Mouse (Mus musculus): ENCODE results near the gene Nebl. TPM values are rescaled to one million over a fixed set of nuclear protein-coding genes. Genes with fewer than 3 reads are reported as not detected.

Gene Nebl
- polyA plus RNA-seq, 1 experiment: 2.4 TPM

GRCm38 (mm10) chr2:17585329-17585992 lies 145.8 kb downstream of the Nebl start:
- TF ChIP-seq CTCF (IDR thresholded peaks at IDR 0.05; ENCODE audit: extremely low read depth, insufficient read length, insufficient replicate concordance, low read depth, low read length) (no peak), POLR2A (IDR thresholded peaks at IDR 0.05; ENCODE audit: low read depth, low read length) (no peak)
- 81% methylated on average over 6 of the region's 6 CpGs for WGBS
- H3K27ac ChIP-seq (ENCODE audit: insufficient read depth, low read depth, low read length): no peak overlapping the region
- no peak overlapping the region for H3K4me3 ChIP-seq (ENCODE audit: low read depth, low read length)
- no peaks in the 10 kb centered on the region for H3K36me3 ChIP-seq (ENCODE audit: control insufficient read depth, insufficient read depth, low read length)
- H3K4me1 ChIP-seq (ENCODE audit: control insufficient read depth, insufficient read depth, insufficient read length, low read length): no peaks in the 10 kb centered on the region
- no peaks in the 10 kb centered on the region for H3K27me3 ChIP-seq (ENCODE audit: control insufficient read depth, insufficient read depth, low read length)

GRCm38 (mm10) chr2:17575648-17576047 lies 155.6 kb downstream of the Nebl start:
- Histone ChIP-seq H3K4me3 (ENCODE audit: low read depth, low read length) (no peak overlapping the region), H3K4me1 (ENCODE audit: control insufficient read depth, insufficient read depth, insufficient read length, low read length) (no peaks in the 10 kb centered on the region), H3K36me3 (ENCODE audit: control insufficient read depth, insufficient read depth, low read length) (no peaks in the 10 kb centered on the region), H3K27ac (ENCODE audit: insufficient read depth, low read depth, low read length) (no peak overlapping the region), H3K27me3 (ENCODE audit: control insufficient read depth, insufficient read depth, low read length) (no peaks in the 10 kb centered on the region)
- 55% methylated on average over 3 of the region's 3 CpGs for WGBS
- TF ChIP-seq POLR2A (IDR thresholded peaks at IDR 0.05; ENCODE audit: low read depth, low read length) (no peak), CTCF (IDR thresholded peaks at IDR 0.05; ENCODE audit: extremely low read depth, insufficient read length, insufficient replicate concordance, low read depth, low read length) (no peak)

GRCm38 (mm10) chr2:17571716-17572115 lies 159.5 kb downstream of the Nebl start:
- H3K36me3 ChIP-seq (ENCODE audit: control insufficient read depth, insufficient read depth, low read length): no peaks in the 10 kb centered on the region
- no peaks in the 10 kb centered on the region for H3K27me3 ChIP-seq (ENCODE audit: control insufficient read depth, insufficient read depth, low read length)
- H3K4me3 ChIP-seq (ENCODE audit: low read depth, low read length): no peak overlapping the region
- H3K4me1 ChIP-seq (ENCODE audit: control insufficient read depth, insufficient read depth, insufficient read length, low read length): no peaks in the 10 kb centered on the region
- H3K27ac ChIP-seq (ENCODE audit: insufficient read depth, low read depth, low read length): no peak overlapping the region
- WGBS: 57% methylated on average over 2 of the region's 2 CpGs
- TF ChIP-seq CTCF (IDR thresholded peaks at IDR 0.05; ENCODE audit: extremely low read depth, insufficient read length, insufficient replicate concordance, low read depth, low read length): no peak
- TF ChIP-seq POLR2A (IDR thresholded peaks at IDR 0.05; ENCODE audit: low read depth, low read length): no peak

GRCm38 (mm10) chr2:17558889-17559742 lies 172.1 kb downstream of the Nebl start:
- Histone ChIP-seq H3K36me3 (ENCODE audit: control insufficient read depth, insufficient read depth, low read length) (no peaks in the 10 kb centered on the region), H3K27me3 (ENCODE audit: control insufficient read depth, insufficient read depth, low read length) (no peaks in the 10 kb centered on the region), H3K4me3 (ENCODE audit: low read depth, low read length) (no peak overlapping the region), H3K4me1 (ENCODE audit: control insufficient read depth, insufficient read depth, insufficient read length, low read length) (no peaks in the 10 kb centered on the region), H3K27ac (ENCODE audit: insufficient read depth, low read depth, low read length) (no peak overlapping the region)
- WGBS: 68% methylated on average over 4 of the region's 4 CpGs
- TF ChIP-seq CTCF (IDR thresholded peaks at IDR 0.05; ENCODE audit: extremely low read depth, insufficient read length, insufficient replicate concordance, low read depth, low read length): no peak
- TF ChIP-seq POLR2A (IDR thresholded peaks at IDR 0.05; ENCODE audit: low read depth, low read length): no peak

GRCm38 (mm10) chr2:17549895-17550558 lies 181.2 kb downstream of the Nebl start:
- no peaks in the 10 kb centered on the region for H3K36me3 ChIP-seq (ENCODE audit: control insufficient read depth, insufficient read depth, low read length)
- TF ChIP-seq POLR2A (IDR thresholded peaks at IDR 0.05; ENCODE audit: low read depth, low read length) (no peak), CTCF (IDR thresholded peaks at IDR 0.05; ENCODE audit: extremely low read depth, insufficient read length, insufficient replicate concordance, low read depth, low read length) (no peak)
- H3K27ac ChIP-seq (ENCODE audit: insufficient read depth, low read depth, low read length): no peak overlapping the region
- H3K27me3 ChIP-seq (ENCODE audit: control insufficient read depth, insufficient read depth, low read length): no peaks in the 10 kb centered on the region
- no peak overlapping the region for H3K4me3 ChIP-seq (ENCODE audit: low read depth, low read length)
- WGBS: 19% methylated on average over 4 of the region's 4 CpGs
- no peaks in the 10 kb centered on the region for H3K4me1 ChIP-seq (ENCODE audit: control insufficient read depth, insufficient read depth, insufficient read length, low read length)

- TF ChIP-seq CTCF (IDR thresholded peaks at IDR 0.05; ENCODE audit: extremely low read depth, insufficient read length, insufficient replicate concordance, low read depth, low read length): no peak
- no peak for TF ChIP-seq POLR2A (IDR thresholded peaks at IDR 0.05; ENCODE audit: low read depth, low read length)
- WGBS: 78% methylated on average over 3 of the region's 3 CpGs
- Histone ChIP-seq H3K36me3 (ENCODE audit: control insufficient read depth, insufficient read depth, low read length) (no peaks in the 10 kb centered on the region), H3K4me3 (ENCODE audit: low read depth, low read length) (no peak overlapping the region), H3K27ac (ENCODE audit: insufficient read depth, low read depth, low read length) (no peak overlapping the region), H3K27me3 (ENCODE audit: control insufficient read depth, insufficient read depth, low read length) (no peaks in the 10 kb centered on the region), H3K4me1 (ENCODE audit: control insufficient read depth, insufficient read depth, insufficient read length, low read length) (no peaks in the 10 kb centered on the region)
Measured at GRCm38 (mm10) chr2:17546354-17546948, 184.8 kb downstream of the Nebl start.

Measured in small intestine, adult 2 months (tissue).